Mouse (Mus musculus) layer of hippocampus, adult 11-12 months (tissue): Measurements from ENCODE around the gene Adam19.

Source experiments
- DNase-seq: peaks from one replicate; pipeline ENCODE4 v3.0.0; 2022; ENCODE audit warnings: low spot score

Gene Adam19

GRCm38 (mm10) chr11:46073850-46074688 is 18.3 kb downstream of the Adam19 start:
- no peak for DNase-seq

- DNase-seq, result no peak
These were observed 19.7 kb downstream of the Adam19 start for GRCm38 (mm10) chr11:46075507-46075906.

GRCm38 (mm10) chr11:46076442-46077158 is 20.8 kb downstream of the Adam19 start:
- DNase-seq, result no peak

- DNase-seq, result no peak
These were observed 21.5 kb downstream of the Adam19 start for GRCm38 (mm10) chr11:46077304-46077703.

GRCm38 (mm10) chr11:46077732-46078375 is 22.1 kb downstream of the Adam19 start:
- DNase-seq, result no peak

GRCm38 (mm10) chr11:46081075-46081474 is 25.3 kb downstream of the Adam19 start:
- DNase-seq, result no peak

GRCm38 (mm10) chr11:46083405-46083804 is 27.6 kb downstream of the Adam19 start:
- DNase-seq, result no peak

GRCm38 (mm10) chr11:46083835-46084444 is 28.1 kb downstream of the Adam19 start:
- no peak for DNase-seq

- no peak for DNase-seq
These were observed 28.8 kb downstream of the Adam19 start for GRCm38 (mm10) chr11:46084568-46084967.

GRCm38 (mm10) chr11:46085398-46086163 is 29.8 kb downstream of the Adam19 start:
- DNase-seq, result no peak

GRCm38 (mm10) chr11:46086446-46086845 is 30.7 kb downstream of the Adam19 start:
- no peak for DNase-seq

- no peak for DNase-seq
These were observed 33.4 kb downstream of the Adam19 start for GRCm38 (mm10) chr11:46089081-46089713.

- DNase-seq, result no peak
These were observed 34.4 kb downstream of the Adam19 start for GRCm38 (mm10) chr11:46090036-46090725.

GRCm38 (mm10) chr11:46090951-46091667 is 35.3 kb downstream of the Adam19 start:
- DNase-seq, result no peak

GRCm38 (mm10) chr11:46092121-46092520 is 36.3 kb downstream of the Adam19 start:
- DNase-seq, result no peak

- DNase-seq, result no peak
These were observed 39.9 kb downstream of the Adam19 start for GRCm38 (mm10) chr11:46095477-46096264.

- no peak for DNase-seq
These were observed 40.5 kb downstream of the Adam19 start for GRCm38 (mm10) chr11:46096265-46096649.

- no peak for DNase-seq
These were observed 41.3 kb downstream of the Adam19 start for GRCm38 (mm10) chr11:46097062-46097461.

GRCm38 (mm10) chr11:46102107-46102506 is 46.3 kb downstream of the Adam19 start:
- no peak for DNase-seq
